Mouse (Mus musculus) hindbrain, embryonic 14.5 days (tissue): ENCODE data around the gene Tulp2. TPM values are rescaled to one million over a fixed set of nuclear protein-coding genes. Genes with fewer than 3 reads are reported as not detected.
"Not testable (repeated sequence)": the region's sequence is repeated elsewhere in the genome, so short reads cannot be mapped to it uniquely, and the experiment has no call there.

Experiments used
- ATAC-seq: fragments of 200-750 bp; cut with Nextera tagmentation; 2 replicates; pipeline ENCODE4 v1.8.0; 2017; ENCODE audit warnings: moderate number of reproducible peaks, mild to moderate bottlenecking, moderate TSS enrichment, moderate library complexity; ENCODE audit not compliant: low FRiP score
- DNase-seq: peaks from one replicate; pipeline ENCODE4 v3.0.0-alpha.2; 2015; ENCODE audit warnings: low spot score
- H3K27ac ChIP-seq: fragments of 300-500 bp; sonication (generic); 2 replicates; pipeline ENCODE4 v1.5.1; 2014; ENCODE audit warnings: mild to moderate bottlenecking, moderate library complexity
- H3K27me3 ChIP-seq: fragments of 300-500 bp; sonication (generic); 2 replicates; pipeline ENCODE4 v1.6.1; 2014; ENCODE audit warnings: mild to moderate bottlenecking, low read length, mixed read lengths; ENCODE audit not compliant: control insufficient read depth, insufficient read depth
- H3K36me3 ChIP-seq: fragments of 300-500 bp; sonication (generic); replicated peaks from 2 replicates; pipeline ENCODE4 v1.6.1; 2014; ENCODE audit not compliant: control insufficient read depth, insufficient read depth
- H3K4me1 ChIP-seq: fragments of 300-500 bp; sonication (generic); replicated peaks from 2 replicates; pipeline ENCODE4 v1.6.1; 2014; ENCODE audit warnings: antibody characterized with exemption, low read length, mixed read lengths; ENCODE audit not compliant: control insufficient read depth, insufficient read depth
- H3K4me2 ChIP-seq: fragments of 300-500 bp; sonication (generic); replicated peaks from 2 replicates; pipeline ENCODE4 v1.6.1; 2014; ENCODE audit warnings: mild to moderate bottlenecking, moderate library complexity
- H3K4me3 ChIP-seq: fragments of 300-500 bp; sonication (generic); replicated peaks from 2 replicates; pipeline ENCODE4 v1.5.1; 2014; ENCODE audit warnings: mild to moderate bottlenecking, low read length
- H3K9ac ChIP-seq: fragments of 300-500 bp; sonication (generic); 2 replicates; pipeline ENCODE4 v1.6.1; 2014
- H3K9me3 ChIP-seq: fragments of 300-500 bp; sonication (generic); 2 replicates; pipeline ENCODE4 v1.6.1; 2016; ENCODE audit warnings: low read length; ENCODE audit not compliant: control insufficient read depth
- WGBS: fragments of 180-500 bp; shearing (Covaris S2); extraction: QIAGEN DNeasy Blood & Tissue Kit; methylation state at CpG from one replicate; pipeline ENCODE4 v1.1.7; 2014; 5-methylcytosine and 5-hydroxymethylcytosine counted together
- polyA plus RNA-seq: library from polyadenylated mRNA; unstranded; fragments of >200 nt; fragmentation: Nextera tagmentation; extraction: Ambion mirVana; gene quantifications from 2 replicates; pipeline ENCODE4 v1.2.1, GENCODE M21; 2014

The Tulp2 gene
- polyA plus RNA-seq, 1 experiment from 2014 or later: 0.35 TPM

DNA sequence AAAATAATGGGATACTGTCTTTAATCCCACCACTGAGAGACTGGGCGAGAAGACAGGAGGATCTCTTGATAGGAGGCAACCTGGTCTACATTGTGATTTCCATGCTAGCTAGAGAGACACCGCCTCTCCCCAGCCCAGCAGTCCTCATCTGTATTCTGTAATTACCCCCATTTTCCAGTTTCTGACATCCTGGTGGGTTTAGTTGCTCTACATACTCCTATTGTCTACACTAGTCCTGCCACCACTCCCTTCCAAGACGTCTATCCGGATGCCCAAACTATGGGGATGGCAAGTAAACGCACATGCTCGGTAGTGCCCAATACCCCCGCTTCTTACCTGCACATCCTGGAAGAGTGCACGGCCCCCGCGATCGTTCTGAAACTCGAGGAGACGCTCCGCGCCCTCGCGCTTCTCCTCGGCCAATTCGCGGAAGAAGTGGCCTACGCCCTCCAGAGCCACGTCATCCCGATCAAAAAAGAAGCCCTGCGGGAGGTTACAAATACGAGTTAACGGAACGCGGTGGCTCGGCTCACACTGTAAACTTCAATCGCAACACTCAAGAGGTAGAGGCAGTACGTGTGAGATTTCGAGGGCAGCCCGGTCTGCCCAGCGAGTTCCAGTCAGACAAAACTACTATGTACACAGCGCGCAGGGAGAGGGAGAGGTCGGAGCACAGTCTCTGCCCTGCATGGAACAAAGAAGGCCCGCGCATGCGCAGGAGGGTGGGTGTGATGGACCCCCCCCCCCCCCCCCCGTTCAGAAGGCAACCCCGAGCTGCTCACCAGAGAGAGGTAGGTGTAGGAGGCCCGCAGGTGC is 22.7 kb upstream of the Tulp2 start:
- Histone ChIP-seq H3K27ac (peak overlapping the region; percentile 97), H3K4me3 (peak overlapping the region; percentile 78), H3K4me1 (peaks cover 31% of the 10 kb centered on the region), H3K4me2 (peak overlapping the region; percentile 92), H3K9me3 (no peaks in the 10 kb centered on the region), H3K9ac (peak overlapping the region; percentile 82), H3K36me3 (peaks cover 71% of the 10 kb centered on the region), H3K27me3 (no peaks in the 10 kb centered on the region)
- under 1% methylated on average over 40 of the region's 43 CpGs for WGBS
- DNase-seq: peak; percentile 89
- ATAC-seq: peak; percentile 67

DNA sequence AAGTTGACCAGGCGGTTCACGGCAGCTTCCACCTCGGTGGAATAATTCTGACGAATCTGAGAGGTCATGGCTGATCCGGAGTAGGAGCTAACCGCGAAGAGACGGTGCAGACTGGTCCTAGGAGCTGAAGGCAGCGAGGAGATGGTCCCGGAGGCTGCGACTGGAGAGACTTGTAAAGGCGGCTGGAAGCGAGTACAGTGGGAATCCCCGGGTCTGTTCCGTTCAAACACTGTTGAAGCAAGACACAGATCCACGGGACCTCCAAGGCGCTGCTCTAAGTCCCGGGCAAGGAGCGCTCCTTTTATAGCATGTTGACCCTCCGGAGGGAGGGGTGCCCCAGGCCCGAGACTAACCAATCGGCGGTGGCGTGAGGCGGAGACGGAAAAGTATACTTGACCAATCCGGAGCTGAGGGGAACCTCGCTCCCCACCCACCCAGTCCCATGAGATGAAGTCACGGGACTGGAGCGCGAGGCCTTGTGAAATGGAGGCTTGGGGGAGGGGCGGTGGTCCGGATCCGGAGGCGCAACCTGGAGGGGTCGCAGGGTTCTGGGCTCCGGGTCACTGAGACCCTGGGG is 22.0 kb upstream of the Tulp2 start, which contains the start of gene Ftl1:
TSS of gene Ftl1 (minus strand) at position 321 of the 577 bp plus-strand sequence.
- H3K9ac ChIP-seq: peak within 1 kb of the TSS; percentile 82
- H3K4me3 ChIP-seq: peak within 1 kb of the TSS; percentile 78
- H3K27ac ChIP-seq: peak within 1 kb of the TSS; percentile 97
- peak within 1 kb of the TSS; percentile 92 for H3K4me2 ChIP-seq
- not testable (repeated sequence) for H3K27me3 ChIP-seq, H3K9me3 ChIP-seq
- peaks cover 71% of the 10 kb centered on the region for H3K36me3 ChIP-seq
- DNase-seq (peak; percentile 99), ATAC-seq (peak; percentile 95)
- 0% methylated on average over 24 of the region's 37 CpGs for WGBS
- H3K4me1 ChIP-seq: peaks cover 31% of the 10 kb centered on the region

DNA sequence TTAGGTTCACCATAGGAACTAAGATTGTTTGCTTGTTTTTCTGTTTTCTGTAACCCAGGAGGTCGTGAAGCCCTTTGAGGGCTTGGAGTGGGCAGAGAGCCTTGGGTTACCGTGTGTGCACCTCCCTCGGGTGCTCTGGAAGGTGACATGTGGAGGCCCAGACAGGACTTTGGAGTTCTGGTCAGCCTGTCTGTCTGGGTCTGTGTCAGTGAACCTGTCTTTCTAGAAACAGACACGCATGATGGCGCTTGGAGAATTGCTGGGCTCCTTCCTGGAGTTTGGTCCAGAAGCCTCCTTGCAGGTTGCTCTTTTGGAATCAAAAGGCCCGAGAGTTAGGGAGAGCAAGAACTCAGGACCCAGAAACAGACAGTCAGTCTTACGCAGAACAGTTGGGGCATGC is 21.3 kb upstream of the Tulp2 start:
- ATAC-seq: no peak
- Histone ChIP-seq H3K4me3 (peak overlapping the region; percentile 78), H3K4me1 (peaks cover 36% of the 10 kb centered on the region), H3K4me2 (peak overlapping the region; percentile 47), H3K27ac (peak overlapping the region; percentile 87), H3K27me3 (no peaks in the 10 kb centered on the region), H3K36me3 (peaks cover 70% of the 10 kb centered on the region), H3K9ac (peak overlapping the region; percentile 49), H3K9me3 (no peaks in the 10 kb centered on the region)
- DNase-seq: no peak
- 75% methylated on average over 7 of the region's 7 CpGs for WGBS

DNA sequence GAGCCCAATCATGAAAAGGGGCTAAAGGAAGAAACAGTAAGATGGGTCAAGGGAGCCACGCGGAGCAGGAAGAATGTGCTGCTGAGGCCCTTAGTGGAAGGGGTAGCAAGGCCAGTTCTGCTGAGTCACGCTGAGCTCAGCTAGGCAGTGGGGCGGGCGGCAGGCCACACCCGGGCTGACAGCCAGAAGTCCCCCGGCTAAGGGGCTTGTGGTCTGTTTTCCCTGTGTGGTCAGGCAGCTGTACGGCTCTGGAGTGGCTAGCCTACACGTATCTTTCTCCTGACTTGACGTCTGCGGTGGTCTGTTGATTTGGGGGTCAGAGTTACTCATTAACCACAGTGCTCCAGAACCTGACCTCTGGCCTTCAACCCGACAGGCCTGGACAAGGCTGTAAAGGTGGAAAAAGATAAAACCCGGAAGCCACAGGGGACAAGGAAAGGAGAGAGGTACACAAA is 20.8 kb upstream of the Tulp2 start:
- Histone ChIP-seq H3K4me3 (0 out of 2 replicates have a peak overlapping the region, but pooled peaks have one; percentile 78), H3K36me3 (peaks cover 69% of the 10 kb centered on the region), H3K9me3 (no peaks in the 10 kb centered on the region), H3K4me1 (peaks cover 41% of the 10 kb centered on the region), H3K4me2 (peak overlapping the region; percentile 47), H3K27ac (peak overlapping the region; percentile 87), H3K27me3 (no peaks in the 10 kb centered on the region), H3K9ac (0 out of 2 replicates have a peak overlapping the region, but pooled peaks have one; percentile 49)
- DNase-seq (peak; percentile 63), ATAC-seq (no peak)
- WGBS: 30% methylated on average over 13 of the region's 13 CpGs

DNA sequence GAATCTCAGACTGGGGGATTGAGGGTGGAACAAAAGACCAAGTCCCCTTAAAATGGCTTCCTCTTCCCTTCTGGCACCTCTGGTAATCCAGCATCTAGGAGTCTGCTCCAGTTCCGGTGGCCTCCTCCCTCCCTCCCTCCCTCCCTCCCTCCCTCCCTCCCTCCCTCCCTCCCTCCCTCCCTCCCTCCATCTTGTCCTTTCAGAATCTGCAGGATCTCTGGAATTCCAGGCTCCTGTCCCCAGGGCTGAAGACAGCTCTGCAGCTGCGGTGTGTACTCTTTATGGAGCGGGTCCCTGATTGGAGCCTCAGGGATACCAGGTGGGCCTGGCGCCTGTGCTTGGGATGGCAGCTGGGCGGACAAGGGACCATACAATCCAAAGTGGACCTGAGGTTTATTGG is 20.4 kb upstream of the Tulp2 start:
- H3K27me3 ChIP-seq: no peaks in the 10 kb centered on the region
- ATAC-seq (no peak), DNase-seq (no peak)
- peaks cover 66% of the 10 kb centered on the region for H3K36me3 ChIP-seq
- no peaks in the 10 kb centered on the region for H3K9me3 ChIP-seq
- H3K9ac ChIP-seq: 0 out of 2 replicates have a peak overlapping the region, but pooled peaks have one; percentile 49
- peak overlapping the region; percentile 87 for H3K27ac ChIP-seq
- no peak overlapping the region for H3K4me2 ChIP-seq
- 45% methylated on average over 5 of the region's 5 CpGs for WGBS
- peaks cover 43% of the 10 kb centered on the region for H3K4me1 ChIP-seq
- no peak overlapping the region for H3K4me3 ChIP-seq

DNA sequence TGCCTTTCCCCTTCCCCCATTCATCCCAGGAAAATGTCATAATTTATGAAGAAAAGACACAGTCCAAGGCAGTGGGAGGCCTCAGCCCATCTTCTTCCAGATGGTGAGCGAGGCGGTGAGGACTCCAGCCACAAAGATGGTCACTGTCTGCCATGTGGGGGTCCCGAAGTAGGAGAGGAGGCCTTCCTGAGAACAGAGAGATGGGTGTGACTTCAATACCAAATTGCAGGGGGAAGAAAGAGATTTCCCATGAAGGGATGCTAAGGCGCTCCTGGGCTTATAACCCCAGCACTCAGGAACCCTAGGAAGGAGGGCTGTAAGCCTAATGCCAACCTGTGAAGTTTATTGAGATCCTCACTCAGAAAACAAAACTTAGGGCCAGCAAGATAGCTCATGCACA is 19.9 kb upstream of the Tulp2 start:
- H3K4me1 ChIP-seq: peaks cover 40% of the 10 kb centered on the region
- H3K4me3 ChIP-seq: no peak overlapping the region
- H3K4me2 ChIP-seq: no peak overlapping the region
- H3K27ac ChIP-seq: no peak overlapping the region
- ATAC-seq: no peak
- H3K27me3 ChIP-seq: no peaks in the 10 kb centered on the region
- no peak overlapping the region for H3K9ac ChIP-seq
- DNase-seq: no peak
- H3K9me3 ChIP-seq: no peaks in the 10 kb centered on the region
- 92% methylated on average over 4 of the region's 4 CpGs for WGBS
- peaks cover 61% of the 10 kb centered on the region for H3K36me3 ChIP-seq

DNA sequence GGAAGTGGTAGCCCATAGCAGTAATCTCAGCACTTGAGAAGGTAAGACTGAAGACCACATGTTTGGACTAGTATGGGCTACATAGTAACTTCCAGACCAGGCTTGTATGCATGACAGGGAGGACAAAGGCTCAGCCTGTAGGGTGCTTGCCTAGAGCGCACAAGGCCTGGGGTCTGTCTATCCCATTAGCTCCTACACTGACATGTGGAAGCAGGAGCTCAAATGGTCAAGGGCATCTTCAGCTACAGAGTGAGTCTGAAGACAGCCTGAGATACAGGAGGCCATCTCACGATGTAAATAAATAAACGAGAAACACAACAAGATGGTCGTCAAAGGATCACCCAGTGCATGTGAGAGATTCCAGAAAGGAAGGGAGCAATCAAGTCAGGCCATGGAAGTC is 19.4 kb upstream of the Tulp2 start:
- H3K36me3 ChIP-seq: peaks cover 56% of the 10 kb centered on the region
- 91% methylated on average over 4 of the region's 4 CpGs for WGBS
- no peak overlapping the region for H3K27ac ChIP-seq
- H3K9me3 ChIP-seq: no peaks in the 10 kb centered on the region
- DNase-seq (no peak), ATAC-seq (no peak)
- H3K4me3 ChIP-seq: no peak overlapping the region
- H3K27me3 ChIP-seq: no peaks in the 10 kb centered on the region
- H3K4me2 ChIP-seq: no peak overlapping the region
- H3K9ac ChIP-seq: no peak overlapping the region
- H3K4me1 ChIP-seq: peaks cover 38% of the 10 kb centered on the region

DNA sequence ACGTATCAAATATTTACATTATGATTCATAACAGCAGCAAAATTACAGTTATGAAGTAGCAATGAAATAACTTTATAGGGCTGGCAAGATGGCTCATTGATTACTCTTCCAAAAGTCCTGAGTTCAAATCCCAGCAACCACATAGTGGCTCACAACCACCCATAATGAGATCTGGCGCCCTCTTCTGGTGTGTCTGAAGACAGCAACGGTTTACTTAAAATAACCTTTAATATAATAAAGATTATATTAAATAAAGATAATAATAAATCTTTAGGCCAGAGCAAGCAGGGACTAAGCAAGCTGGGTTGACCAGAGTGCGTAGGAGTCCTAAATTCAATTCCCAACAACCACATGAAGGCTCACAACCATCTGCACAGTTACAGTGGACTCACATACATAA is 18.8 kb upstream of the Tulp2 start:
- H3K9ac ChIP-seq, DNase-seq, H3K4me3 ChIP-seq, H3K27me3 ChIP-seq, ATAC-seq, H3K27ac ChIP-seq, H3K4me2 ChIP-seq, H3K9me3 ChIP-seq: not testable (repeated sequence)
- Histone ChIP-seq H3K4me1 (peaks cover 33% of the 10 kb centered on the region), H3K36me3 (peaks cover 51% of the 10 kb centered on the region)
- 81% methylated on average over 4 of the region's 4 CpGs for WGBS

DNA sequence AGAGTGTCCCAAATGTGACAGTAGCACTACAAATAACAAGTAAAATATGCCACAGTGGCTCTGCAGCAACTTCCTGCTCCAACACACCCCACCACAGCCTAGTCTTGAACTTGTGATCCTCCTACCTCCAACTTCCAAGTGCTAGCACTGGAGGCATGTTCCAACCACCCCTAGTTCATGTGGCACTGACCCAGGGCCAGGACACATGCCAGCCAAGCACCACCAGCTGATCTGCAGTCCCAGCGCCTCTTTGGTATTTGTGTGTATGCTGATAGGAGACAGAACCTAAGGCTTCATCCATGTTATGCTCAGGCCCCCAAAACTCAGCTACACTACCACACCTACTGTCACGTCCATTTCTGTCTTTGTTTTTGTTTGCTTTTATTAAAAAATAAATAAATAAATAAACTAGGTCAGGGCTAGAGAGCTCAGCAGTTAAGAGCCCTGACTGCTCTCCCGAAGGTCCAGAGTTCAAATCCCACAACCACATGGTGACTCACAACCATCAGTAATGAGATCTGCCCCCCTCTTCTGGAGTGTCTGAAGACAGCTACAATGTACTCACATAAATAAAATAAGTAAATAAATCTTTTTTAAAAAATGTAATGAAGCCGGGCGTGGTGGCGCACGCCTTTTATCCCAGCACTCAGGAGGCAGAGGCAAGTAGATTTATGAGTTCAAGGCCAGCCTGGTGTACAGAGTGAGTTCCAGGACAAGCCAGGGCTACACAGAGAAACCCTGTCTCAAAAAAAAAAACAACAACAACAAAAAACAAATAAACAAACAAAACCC is 17.5 kb upstream of the Tulp2 start:
- Histone ChIP-seq H3K36me3 (peaks cover 43% of the 10 kb centered on the region), H3K9ac (no peak overlapping the region), H3K27ac (no peak overlapping the region), H3K4me1 (peaks cover 27% of the 10 kb centered on the region), H3K27me3 (no peaks in the 10 kb centered on the region), H3K4me3 (no peak overlapping the region), H3K9me3 (no peaks in the 10 kb centered on the region), H3K4me2 (no peak overlapping the region)
- ATAC-seq (no peak), DNase-seq (no peak)
- 95% methylated on average over 7 of the region's 7 CpGs for WGBS
